Mouse (Mus musculus): ENCODE measurements at regions not wholly inside any gene's neighbourhood (a gene's known extent, or its start where the extent isn't known, plus 50 kb on each side); places are given as distances from the start of the nearest gene placed in this dataset.
A peak's percentile ranks its signal among the peaks of the same experiment; 100 is the strongest.

DNA sequence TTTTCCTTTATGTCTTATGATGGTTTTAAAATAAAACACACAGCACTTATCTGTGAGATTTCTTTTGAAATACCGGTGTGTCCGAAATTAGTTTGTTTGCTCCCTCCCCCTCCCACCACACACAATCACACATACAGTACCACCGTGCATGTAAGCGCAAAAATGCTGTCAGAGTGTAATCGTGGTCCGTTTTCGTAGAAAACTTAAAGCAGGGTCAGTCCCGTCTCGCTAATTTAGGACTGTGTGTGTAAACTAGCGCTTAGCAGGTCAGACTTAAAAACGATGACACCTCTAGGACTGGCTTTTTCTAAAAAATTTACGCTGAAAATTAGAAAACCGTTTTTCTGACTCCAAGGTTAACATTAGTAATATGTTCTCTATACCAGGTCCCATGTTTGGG is 263.5 kb downstream of the Zfp704 start:
- 1% methylated on average over 13 of the region's 13 CpGs for WGBS
- peaks cover 23% of the 10 kb centered on the region for H3K27me3 ChIP-seq
- H3K27ac ChIP-seq: no peak overlapping the region
- peaks cover 8% of the 10 kb centered on the region; the same call in 1 of the 2 replicates for H3K4me1 ChIP-seq
- H3K9me3 ChIP-seq: no peaks in the 10 kb centered on the region
- no peak for ATAC-seq (ENCODE audit: insufficient number of reproducible peaks, insufficient read depth, low FRiP score, low TSS enrichment)
- H3K4me2 ChIP-seq (replicated peaks): peak overlapping the region; percentile 92
- H3K9ac ChIP-seq: no peak overlapping the region
- H3K4me3 ChIP-seq: peak overlapping the region; percentile 48
- no peaks in the 10 kb centered on the region for H3K36me3 ChIP-seq

DNA sequence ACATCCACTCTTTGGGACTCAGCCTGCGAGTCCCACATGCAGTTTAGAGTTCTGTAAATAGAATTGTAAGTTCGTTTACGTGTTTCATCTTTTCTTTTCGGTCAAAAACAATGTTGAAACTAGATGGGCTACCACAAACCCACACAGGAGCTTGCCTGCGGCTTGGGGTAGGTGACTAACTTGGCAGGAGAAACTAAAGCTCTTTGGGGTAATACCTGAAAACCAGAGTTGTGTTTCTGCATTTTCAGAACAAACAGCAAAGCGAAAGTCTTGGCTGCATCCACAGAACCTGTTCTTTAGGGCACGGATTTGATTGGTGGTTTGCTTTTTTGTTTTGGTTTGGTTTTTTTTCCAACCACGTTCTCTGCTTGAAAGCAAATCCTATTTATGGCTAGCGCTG is 264.0 kb downstream of the Zfp704 start:
- no peak overlapping the region for H3K9ac ChIP-seq
- H3K36me3 ChIP-seq: no peaks in the 10 kb centered on the region
- peaks cover 12% of the 10 kb centered on the region for H3K4me1 ChIP-seq
- H3K9me3 ChIP-seq: no peaks in the 10 kb centered on the region
- no peak overlapping the region; the same call in 1 of the 2 replicates for H3K4me3 ChIP-seq
- peak overlapping the region; percentile 92 for H3K4me2 ChIP-seq (replicated peaks)
- 8% methylated on average over 9 of the region's 9 CpGs for WGBS
- H3K27ac ChIP-seq: no peak overlapping the region
- no peak for ATAC-seq (ENCODE audit: insufficient number of reproducible peaks, insufficient read depth, low FRiP score, low TSS enrichment)
- H3K27me3 ChIP-seq: peaks cover 23% of the 10 kb centered on the region

GRCm38 (mm10) chr3:9343586-9343985 is 266.3 kb downstream of the Zfp704 start:
- no peak overlapping the region for H3K4me2 ChIP-seq (replicated peaks)
- H3K27me3 ChIP-seq: peaks cover 23% of the 10 kb centered on the region
- H3K4me3 ChIP-seq: no peak overlapping the region
- H3K9me3 ChIP-seq: no peaks in the 10 kb centered on the region
- H3K4me1 ChIP-seq: peaks cover 16% of the 10 kb centered on the region
- no peak overlapping the region for H3K27ac ChIP-seq
- no peak overlapping the region for H3K9ac ChIP-seq
- WGBS: 3% methylated on average over 4 of the region's 4 CpGs
- ATAC-seq (ENCODE audit: insufficient number of reproducible peaks, insufficient read depth, low FRiP score, low TSS enrichment): no peak
- no peaks in the 10 kb centered on the region for H3K36me3 ChIP-seq

DNA sequence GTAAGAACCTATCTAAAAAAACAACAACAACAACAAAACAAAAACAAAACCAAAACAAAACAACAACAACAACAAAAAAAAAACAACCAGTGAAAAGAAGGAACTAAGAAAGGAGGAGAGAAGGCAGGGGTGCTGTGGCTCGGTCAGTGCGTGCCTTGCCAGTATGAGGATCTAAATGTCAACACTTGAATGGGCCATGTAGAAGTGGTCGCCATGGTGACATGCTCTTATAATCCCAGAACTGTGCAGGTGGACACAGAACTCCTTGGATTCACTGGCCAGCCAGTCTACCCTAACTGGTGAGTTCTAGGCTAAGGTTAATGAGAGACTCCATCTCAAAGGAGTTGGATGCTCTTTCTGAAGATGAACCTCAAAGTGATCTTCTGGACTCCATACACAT is 267.7 kb downstream of the Zfp704 start:
- H3K4me3 ChIP-seq: no peak overlapping the region
- ATAC-seq (ENCODE audit: insufficient number of reproducible peaks, insufficient read depth, low FRiP score, low TSS enrichment): no peak
- H3K36me3 ChIP-seq: no peaks in the 10 kb centered on the region
- H3K27me3 ChIP-seq: peaks cover 15% of the 10 kb centered on the region
- no peaks in the 10 kb centered on the region for H3K9me3 ChIP-seq
- 90% methylated on average over 3 of the region's 3 CpGs for WGBS
- H3K27ac ChIP-seq: no peak overlapping the region
- peaks cover 10% of the 10 kb centered on the region for H3K4me1 ChIP-seq
- H3K4me2 ChIP-seq (replicated peaks): no peak overlapping the region
- H3K9ac ChIP-seq: no peak overlapping the region

DNA sequence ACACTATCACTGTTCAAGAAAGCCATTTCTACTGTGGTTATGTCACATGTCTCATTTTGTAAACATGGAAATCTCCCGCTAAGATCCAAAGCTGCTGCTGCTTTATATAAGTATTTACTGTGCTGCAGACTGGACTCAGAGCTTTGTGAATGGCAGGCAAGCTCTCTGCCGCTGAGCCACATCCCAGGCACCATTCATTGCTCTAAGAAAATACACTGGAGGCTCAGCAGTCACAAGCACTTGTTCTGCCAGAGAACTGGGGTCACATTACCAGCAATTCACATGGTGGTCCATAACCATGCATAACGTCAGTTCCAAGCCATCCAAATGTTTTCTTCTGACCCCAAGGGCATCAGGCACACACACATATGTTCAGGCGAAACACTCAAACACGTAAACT is 268.2 kb downstream of the Zfp704 start:
- Histone ChIP-seq H3K4me2 (replicated peaks) (no peak overlapping the region), H3K27ac (no peak overlapping the region), H3K9ac (no peak overlapping the region), H3K27me3 (peaks cover 15% of the 10 kb centered on the region), H3K9me3 (no peaks in the 10 kb centered on the region), H3K36me3 (no peaks in the 10 kb centered on the region), H3K4me1 (peaks cover 10% of the 10 kb centered on the region), H3K4me3 (no peak overlapping the region)
- ATAC-seq (ENCODE audit: insufficient number of reproducible peaks, insufficient read depth, low FRiP score, low TSS enrichment): no peak
- WGBS: 43% methylated on average over 5 of the region's 5 CpGs

GRCm38 (mm10) chr3:9341244-9341643 is 268.6 kb downstream of the Zfp704 start:
- Histone ChIP-seq H3K4me1 (peaks cover 7% of the 10 kb centered on the region), H3K4me3 (no peak overlapping the region), H3K9ac (no peak overlapping the region), H3K27ac (no peak overlapping the region), H3K4me2 (replicated peaks) (no peak overlapping the region), H3K9me3 (no peaks in the 10 kb centered on the region), H3K27me3 (peaks cover 15% of the 10 kb centered on the region), H3K36me3 (no peaks in the 10 kb centered on the region)
- WGBS: 34% methylated on average over 4 of the region's 4 CpGs
- ATAC-seq (ENCODE audit: insufficient number of reproducible peaks, insufficient read depth, low FRiP score, low TSS enrichment): no peak

- Histone ChIP-seq H3K9ac (no peak overlapping the region), H3K27ac (no peak overlapping the region), H3K36me3 (no peaks in the 10 kb centered on the region), H3K4me1 (peaks cover 7% of the 10 kb centered on the region; the same call in 1 of the 2 replicates), H3K4me3 (peak overlapping the region; percentile 23), H3K27me3 (peaks cover 13% of the 10 kb centered on the region), H3K9me3 (no peaks in the 10 kb centered on the region), H3K4me2 (replicated peaks) (peak overlapping the region; percentile 53)
- no peak for ATAC-seq (ENCODE audit: insufficient number of reproducible peaks, insufficient read depth, low FRiP score, low TSS enrichment)
- under 1% methylated on average over 15 of the region's 15 CpGs for WGBS
Observed at GRCm38 (mm10) chr3:9340788-9341187, 269.1 kb downstream of the Zfp704 start.

DNA sequence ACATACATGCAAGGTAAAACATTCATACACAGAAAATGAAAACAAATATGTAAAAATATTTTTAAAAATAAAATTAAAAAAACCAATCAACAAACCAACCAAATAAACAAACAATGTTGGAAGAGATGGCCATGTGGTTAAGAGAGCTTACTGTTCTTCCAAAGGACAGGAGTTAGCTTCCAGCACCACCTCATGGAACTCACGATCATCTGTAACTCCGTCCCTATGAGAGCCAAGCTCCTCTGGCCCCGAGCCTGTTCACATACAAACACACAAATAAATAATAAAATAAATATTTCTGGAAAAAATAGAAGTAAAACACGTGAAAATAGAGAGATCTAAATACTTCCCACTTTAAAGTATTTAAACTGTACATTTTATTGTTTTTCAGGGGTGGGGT is 269.5 kb downstream of the Zfp704 start:
- no peaks in the 10 kb centered on the region for H3K9me3 ChIP-seq
- H3K36me3 ChIP-seq: no peaks in the 10 kb centered on the region
- H3K4me3 ChIP-seq: peak overlapping the region; percentile 23
- no peak for ATAC-seq (ENCODE audit: insufficient number of reproducible peaks, insufficient read depth, low FRiP score, low TSS enrichment)
- H3K4me2 ChIP-seq (replicated peaks): peak overlapping the region; percentile 53
- H3K27me3 ChIP-seq: peaks cover 9% of the 10 kb centered on the region
- H3K4me1 ChIP-seq: peaks cover 7% of the 10 kb centered on the region; the same call in 1 of the 2 replicates
- WGBS: 33% methylated on average over 4 of the region's 4 CpGs
- H3K27ac ChIP-seq: no peak overlapping the region
- no peak overlapping the region for H3K9ac ChIP-seq

DNA sequence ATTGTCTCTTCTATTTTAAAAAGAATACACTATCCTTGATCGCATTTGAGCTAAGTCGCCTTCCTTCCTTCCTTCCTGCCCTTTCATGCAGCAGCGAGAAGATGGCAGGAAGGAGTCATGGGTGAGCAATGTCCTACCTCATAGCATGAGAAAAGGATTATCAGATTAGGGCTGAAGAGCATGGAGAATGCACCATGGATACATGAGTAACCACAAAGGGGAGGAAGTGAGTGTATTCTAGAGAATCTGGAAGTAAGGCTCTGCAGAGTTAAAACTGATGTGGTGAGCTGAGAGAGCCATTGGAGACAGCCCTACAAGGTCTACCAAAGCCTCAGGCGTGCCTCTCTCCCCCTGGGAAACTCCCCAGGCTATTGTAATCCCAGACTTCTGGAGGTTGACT is 270.2 kb downstream of the Zfp704 start:
- H3K9me3 ChIP-seq: no peaks in the 10 kb centered on the region
- H3K4me2 ChIP-seq (replicated peaks): no peak overlapping the region
- no peak overlapping the region for H3K27ac ChIP-seq
- no peaks in the 10 kb centered on the region for H3K36me3 ChIP-seq
- peaks cover 5% of the 10 kb centered on the region; the same call in 1 of the 2 replicates for H3K27me3 ChIP-seq
- peaks cover 10% of the 10 kb centered on the region; the same call in 1 of the 2 replicates for H3K4me1 ChIP-seq
- H3K9ac ChIP-seq: no peak overlapping the region
- no peak overlapping the region for H3K4me3 ChIP-seq
- WGBS: 63% methylated on average over 4 of the region's 4 CpGs
- ATAC-seq (ENCODE audit: insufficient number of reproducible peaks, insufficient read depth, low FRiP score, low TSS enrichment): no peak

GRCm38 (mm10) chr3:9335580-9335979 is 274.3 kb downstream of the Zfp704 start:
- 47% methylated on average over 4 of the region's 4 CpGs for WGBS

More at GRCm38 (mm10) chr3:9335580-9335979, 274.3 kb downstream of the Zfp704 start:
- ATAC-seq (ENCODE audit: insufficient number of reproducible peaks, insufficient read depth, low FRiP score, low TSS enrichment): no peak
- Histone ChIP-seq H3K4me1 (peaks cover 7% of the 10 kb centered on the region; the same call in 1 of the 2 replicates), H3K4me3 (no peak overlapping the region), H3K36me3 (no peaks in the 10 kb centered on the region), H3K9ac (no peak overlapping the region), H3K27ac (no peak overlapping the region), H3K27me3 (no peaks in the 10 kb centered on the region), H3K4me2 (replicated peaks) (no peak overlapping the region), H3K9me3 (no peaks in the 10 kb centered on the region)
